Mouse (Mus musculus) heart, adult 2 months (tissue): ENCODE data around the gene Ctsw.

Experiments used
- CTCF ChIP-seq: fragments of 200-600 bp; IDR thresholded peaks from 2 replicates; pipeline ENCODE4 v1.8.1; 2022; ENCODE audit warnings: antibody characterized with exemption, mild to moderate bottlenecking, moderate library complexity
- EP300 ChIP-seq: fragments of 200-500 bp; IDR thresholded peaks from 2 replicates; pipeline ENCODE4 v1.6.1; 2011; ENCODE audit warnings: low read depth, low read length, control low read depth; ENCODE audit not compliant: insufficient read depth
- POLR2A ChIP-seq: fragments of 200-500 bp; IDR thresholded peaks from 2 replicates; pipeline ENCODE4 v1.6.1; 2011; ENCODE audit warnings: mild to moderate bottlenecking, low read depth, low read length, control low read depth; ENCODE audit not compliant: insufficient read depth

- no peak for TF ChIP-seq CTCF
- no peak for TF ChIP-seq POLR2A
- TF ChIP-seq EP300: no peak
Measured at GRCm38 (mm10) chr19:5471846-5472245, 3.5 kb upstream of the Ctsw start.
